Mouse (Mus musculus) ES-E14 (cell line): ENCODE results near the gene Abhd16a.

Experiments
- HCFC1 ChIP-seq: IDR thresholded peaks from 2 replicates; pipeline ENCODE4 v1.6.1; 2012; ENCODE audit warnings: low read length, inconsistent platforms, borderline replicate concordance; ENCODE audit not compliant: insufficient read depth
- ZC3H11A ChIP-seq: IDR thresholded peaks from 2 replicates; pipeline ENCODE4 v1.6.1; 2012; ENCODE audit warnings: low read depth, mild to moderate bottlenecking, inconsistent platforms, low read length, borderline replicate concordance

- TF ChIP-seq ZC3H11A (no peak), HCFC1 (no peak)
Measured at GRCm38 (mm10) chr17:35064378-35064877, 24.6 kb upstream of the Abhd16a start.
